Mouse (Mus musculus) embryonic fibroblast, embryonic 13.5 days (primary cell): ENCODE data around the gene Spcs2. TPM values are rescaled to one million over a fixed set of nuclear protein-coding genes. Genes with fewer than 3 reads are reported as not detected.

ENCODE experiments used
- H3K27ac ChIP-seq: 2 replicates; pipeline ENCODE4 v1.5.1; 2012; ENCODE audit warnings: low read length, control low read depth, inconsistent platforms; ENCODE audit not compliant: insufficient read depth
- H3K4me1 ChIP-seq: 2 replicates; pipeline ENCODE4 v1.6.1; 2011; ENCODE audit warnings: low read length; ENCODE audit not compliant: control insufficient read depth, insufficient read depth
- H3K4me3 ChIP-seq: 2 replicates; pipeline ENCODE4 v1.5.1; 2011; ENCODE audit warnings: mild to moderate bottlenecking, control low read depth, low read length; ENCODE audit not compliant: insufficient read depth
- CTCF ChIP-seq: IDR thresholded peaks from 2 replicates; pipeline ENCODE4 v1.5.1; 2011; ENCODE audit warnings: mild to moderate bottlenecking, control low read depth, low read length, moderate library complexity, borderline replicate concordance; ENCODE audit not compliant: insufficient read depth
- POLR2A ChIP-seq: IDR thresholded peaks from 2 replicates; pipeline ENCODE4 v1.6.1; 2011; ENCODE audit warnings: low read depth, mild to moderate bottlenecking, control low read depth, low read length, moderate library complexity
- polyA plus RNA-seq: library from polyadenylated mRNA; stranded (reverse); fragments of >200 nt; gene quantifications from 2 replicates; pipeline ENCODE4 v1.2.4, GENCODE M21; 2011; ENCODE audit warnings: low read depth; ENCODE audit not compliant: missing spikeins, insufficient read length

Gene Spcs2
- 132 and 168 TPM in 2 replicates for polyA plus RNA-seq

GRCm38 (mm10) chr7:99863362-99863761 lies at the start of gene Spcs2:
Gene Spcs2, minus strand, starts transcription at chr7:99863462.
- TF ChIP-seq CTCF (no peak), POLR2A (no peak)
- no peak within 1 kb of the TSS for H3K4me3 ChIP-seq
- H3K4me1 ChIP-seq: peaks cover 5% of the 10 kb centered on the region
- H3K27ac ChIP-seq: peak within 1 kb of the TSS; percentile 72

- Histone ChIP-seq H3K27ac (no peak overlapping the region), H3K4me1 (no peaks in the 10 kb centered on the region), H3K4me3 (no peak overlapping the region)
- TF ChIP-seq CTCF: no peak
These were observed 47.8 kb upstream of the Spcs2 start for GRCm38 (mm10) chr7:99911038-99911437.

GRCm38 (mm10) chr7:99907463-99907862 lies 44.2 kb upstream of the Spcs2 start:
- no peak overlapping the region for H3K27ac ChIP-seq
- no peak overlapping the region for H3K4me3 ChIP-seq
- TF ChIP-seq POLR2A (no peak), CTCF (no peak)
- H3K4me1 ChIP-seq: peaks cover 3% of the 10 kb centered on the region; the same call in 1 of the 2 replicates

- Histone ChIP-seq H3K4me3 (no peak overlapping the region), H3K27ac (no peak overlapping the region), H3K4me1 (peaks cover 3% of the 10 kb centered on the region; the same call in 1 of the 2 replicates)
- TF ChIP-seq POLR2A (no peak), CTCF (no peak)
These were observed 43.1 kb upstream of the Spcs2 start for GRCm38 (mm10) chr7:99906346-99906745.

GRCm38 (mm10) chr7:99904421-99905005 lies 41.3 kb upstream of the Spcs2 start:
- Histone ChIP-seq H3K4me1 (peaks cover 3% of the 10 kb centered on the region; the same call in 1 of the 2 replicates), H3K27ac (no peak overlapping the region), H3K4me3 (no peak overlapping the region)
- TF ChIP-seq CTCF: no peak
- no peak for TF ChIP-seq POLR2A

GRCm38 (mm10) chr7:99902918-99903665 lies 39.8 kb upstream of the Spcs2 start:
- Histone ChIP-seq H3K4me1 (peaks cover 3% of the 10 kb centered on the region; the same call in 1 of the 2 replicates), H3K27ac (no peak overlapping the region), H3K4me3 (no peak overlapping the region)
- TF ChIP-seq CTCF (no peak), POLR2A (no peak)

- no peak for TF ChIP-seq POLR2A
- Histone ChIP-seq H3K4me1 (peaks cover 3% of the 10 kb centered on the region; the same call in 1 of the 2 replicates), H3K4me3 (no peak overlapping the region), H3K27ac (no peak overlapping the region)
These were observed 38.9 kb upstream of the Spcs2 start for GRCm38 (mm10) chr7:99902208-99902607.

DNA sequence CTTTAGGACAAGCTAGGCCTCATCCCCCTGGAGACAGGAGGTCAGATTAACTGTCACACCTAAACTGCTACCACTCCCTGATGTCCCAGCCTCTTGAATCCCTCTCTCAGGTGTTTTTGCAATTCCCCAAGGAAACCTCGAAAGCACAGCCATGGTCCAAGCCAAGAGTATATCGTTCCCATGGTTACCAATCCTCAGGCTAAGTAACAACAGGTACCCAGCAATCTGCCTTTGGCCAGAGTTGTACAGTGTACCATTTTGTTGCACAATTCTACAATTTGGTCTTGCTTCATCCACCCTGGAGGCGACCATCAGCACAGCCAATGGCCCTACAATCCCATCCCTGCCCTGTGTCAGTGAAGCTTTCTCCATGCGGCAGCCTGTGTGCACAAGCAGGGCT lies 33.6 kb upstream of the Spcs2 start:
- no peak for TF ChIP-seq POLR2A
- Histone ChIP-seq H3K27ac (no peak overlapping the region), H3K4me3 (no peak overlapping the region), H3K4me1 (no peaks in the 10 kb centered on the region)

GRCm38 (mm10) chr7:99894478-99894877 lies 31.2 kb upstream of the Spcs2 start:
- H3K27ac ChIP-seq: no peak overlapping the region
- TF ChIP-seq POLR2A: no peak
- no peak for TF ChIP-seq CTCF
- no peaks in the 10 kb centered on the region for H3K4me1 ChIP-seq
- H3K4me3 ChIP-seq: no peak overlapping the region

GRCm38 (mm10) chr7:99893967-99894366 lies 30.7 kb upstream of the Spcs2 start:
- no peak overlapping the region for H3K27ac ChIP-seq
- no peaks in the 10 kb centered on the region for H3K4me1 ChIP-seq
- TF ChIP-seq POLR2A (no peak), CTCF (no peak)
- H3K4me3 ChIP-seq: no peak overlapping the region

GRCm38 (mm10) chr7:99892351-99892750 lies 29.1 kb upstream of the Spcs2 start:
- Histone ChIP-seq H3K4me1 (no peaks in the 10 kb centered on the region), H3K27ac (no peak overlapping the region), H3K4me3 (no peak overlapping the region)
- no peak for TF ChIP-seq POLR2A
- TF ChIP-seq CTCF: no peak
